Mouse (Mus musculus) hindbrain, embryonic 16.5 days (tissue): ENCODE results near the gene Timd4. TPM values are rescaled to one million over a fixed set of nuclear protein-coding genes. Genes with fewer than 3 reads are reported as not detected.

ENCODE experiments used
- ATAC-seq: fragments of 200-750 bp; cut with Nextera tagmentation; 2 replicates; pipeline ENCODE4 v1.8.0; 2017; ENCODE audit warnings: moderate TSS enrichment, moderate library complexity
- H3K27ac ChIP-seq: fragments of 300-500 bp; sonication (generic); 2 replicates; pipeline ENCODE4 v1.5.1; 2014; ENCODE audit warnings: low read depth, mild to moderate bottlenecking, control low read depth, low read length, moderate library complexity
- H3K27me3 ChIP-seq: fragments of 300-500 bp; sonication (generic); replicated peaks from 2 replicates; pipeline ENCODE4 v1.6.1; 2014; ENCODE audit warnings: low read length; ENCODE audit not compliant: control insufficient read depth, insufficient read depth
- H3K36me3 ChIP-seq: fragments of 300-500 bp; sonication (generic); 2 replicates; pipeline ENCODE4 v1.6.1; 2014; ENCODE audit warnings: mild to moderate bottlenecking, low read length, moderate library complexity, mixed read lengths; ENCODE audit not compliant: control insufficient read depth, insufficient read depth
- H3K4me1 ChIP-seq: fragments of 300-500 bp; sonication (generic); 2 replicates; pipeline ENCODE4 v1.6.1; 2014; ENCODE audit warnings: low read depth, low read length; ENCODE audit not compliant: control insufficient read depth, insufficient read depth
- H3K4me2 ChIP-seq: fragments of 300-500 bp; sonication (generic); 2 replicates; pipeline ENCODE4 v1.6.1; 2014; ENCODE audit warnings: mild to moderate bottlenecking, low read length, control low read depth, moderate library complexity
- H3K4me3 ChIP-seq: fragments of 300-500 bp; sonication (generic); 2 replicates; pipeline ENCODE4 v1.5.1; 2014; ENCODE audit warnings: mild to moderate bottlenecking, low read length, control low read depth, moderate library complexity
- H3K9ac ChIP-seq: fragments of 300-500 bp; sonication (generic); 2 replicates; pipeline ENCODE4 v1.6.1; 2014; ENCODE audit warnings: low read depth, mild to moderate bottlenecking, control low read depth, low read length, moderate library complexity
- H3K9me3 ChIP-seq: fragments of 300-500 bp; sonication (generic); 2 replicates; pipeline ENCODE4 v1.6.1; 2014; ENCODE audit warnings: mild to moderate bottlenecking, low read length, moderate library complexity; ENCODE audit not compliant: control insufficient read depth
- WGBS: fragments of 180-500 bp; shearing (Covaris S2); extraction: QIAGEN DNeasy Blood & Tissue Kit; methylation state at CpG from one replicate; pipeline ENCODE4 v1.1.7; 2014; 5-methylcytosine and 5-hydroxymethylcytosine counted together
- polyA plus RNA-seq: library from polyadenylated mRNA; unstranded; fragments of >200 nt; fragmentation: Nextera tagmentation; extraction: Ambion mirVana; gene quantifications from 2 replicates; pipeline ENCODE4 v1.2.1, GENCODE M21; 2015

The Timd4 gene
- polyA plus RNA-seq, 1 experiment from 2014 or later = not detected

DNA sequence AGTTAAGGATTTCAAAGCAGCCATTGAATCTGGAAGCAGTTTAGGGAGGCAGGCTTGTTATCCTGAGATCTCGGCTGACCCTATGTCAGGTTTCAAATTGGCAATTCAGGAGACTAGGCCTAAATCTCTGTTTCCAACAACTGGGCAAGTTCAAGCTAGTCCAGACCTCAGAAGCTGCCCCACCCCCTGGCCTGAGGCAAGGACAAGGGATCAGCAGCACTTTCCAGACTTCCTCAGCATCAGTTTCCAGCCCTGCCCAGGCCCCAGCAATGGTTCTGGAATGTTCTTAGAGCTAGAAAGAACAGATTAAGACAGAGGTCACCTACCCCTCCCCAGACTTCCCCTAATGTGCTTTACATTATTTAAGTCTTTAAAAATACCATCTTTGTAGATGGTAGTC lies 36.1 kb downstream of the Timd4 start:
- ATAC-seq = no peak
- Histone ChIP-seq H3K27me3 (no peaks in the 10 kb centered on the region), H3K4me2 (no peak overlapping the region), H3K27ac (no peak overlapping the region), H3K9me3 (no peaks in the 10 kb centered on the region), H3K9ac (no peak overlapping the region), H3K4me1 (peaks cover 2% of the 10 kb centered on the region; the same call in 1 of the 2 replicates), H3K36me3 (no peaks in the 10 kb centered on the region), H3K4me3 (no peak overlapping the region)
- WGBS = 69% methylated on average over 1 of the region's 1 CpGs

DNA sequence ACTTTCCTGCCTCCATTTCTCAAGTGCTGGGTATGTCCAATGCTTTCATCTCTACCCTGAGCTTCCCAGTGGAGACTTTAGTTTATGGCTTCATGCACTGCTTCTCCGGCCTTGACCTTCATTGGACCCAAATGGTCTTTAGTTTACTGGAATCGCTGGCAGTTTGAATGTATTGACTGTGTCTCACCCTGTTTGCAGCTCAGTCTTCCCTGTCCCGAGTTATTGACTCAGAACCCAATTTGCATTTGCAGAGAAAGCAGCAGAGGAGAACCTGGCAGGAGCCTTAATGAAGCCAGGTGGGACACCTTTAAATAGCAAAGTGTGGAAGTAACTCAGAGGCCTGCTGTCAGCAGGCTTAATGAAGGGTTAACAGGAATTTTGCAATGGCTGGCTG lies 37.2 kb downstream of the Timd4 start:
- Histone ChIP-seq H3K27ac (no peak overlapping the region), H3K9ac (no peak overlapping the region), H3K4me3 (no peak overlapping the region), H3K27me3 (no peaks in the 10 kb centered on the region), H3K9me3 (no peaks in the 10 kb centered on the region), H3K4me1 (peaks cover 2% of the 10 kb centered on the region; the same call in 1 of the 2 replicates), H3K36me3 (no peaks in the 10 kb centered on the region), H3K4me2 (no peak overlapping the region)
- 0 out of 2 replicates have a peak, but pooled peaks have one; percentile 6 for ATAC-seq
- WGBS = 44% methylated on average over 3 of the region's 3 CpGs

DNA sequence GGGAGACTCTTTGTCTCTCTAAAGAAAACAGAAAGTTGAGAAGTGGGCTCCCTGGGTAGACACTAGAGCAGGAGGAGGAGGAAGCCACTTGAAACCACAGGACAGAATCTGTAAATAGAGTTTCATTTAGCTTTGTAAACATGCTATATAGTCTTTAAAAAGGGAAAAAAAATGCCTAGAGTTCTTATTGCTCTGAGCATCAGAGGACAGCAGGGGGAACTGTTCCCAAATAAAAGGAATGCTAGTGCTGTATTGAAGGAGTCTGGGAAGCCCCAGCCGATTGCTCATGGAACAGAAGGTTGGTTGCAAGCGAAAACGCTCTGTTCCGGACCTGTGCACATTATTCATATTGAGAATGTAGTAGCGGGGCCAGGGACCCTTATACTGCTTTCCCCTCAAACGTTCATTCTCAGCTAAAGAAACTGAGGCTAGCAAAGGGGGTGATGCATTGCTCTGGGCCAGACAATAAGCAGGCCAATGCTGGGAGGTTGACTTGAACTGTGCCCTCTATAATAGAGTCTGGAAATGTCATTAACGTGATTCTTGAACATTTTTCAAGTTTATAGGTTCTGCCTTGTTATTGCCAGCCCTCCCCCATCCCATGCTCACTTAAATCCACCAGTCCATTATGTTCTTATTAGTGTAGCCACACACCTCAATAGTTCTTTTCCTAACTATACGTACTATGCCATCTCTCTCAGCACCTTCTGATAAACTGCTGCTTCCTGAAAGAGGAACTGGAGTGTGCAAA lies 37.8 kb downstream of the Timd4 start:
- Histone ChIP-seq H3K36me3 (no peaks in the 10 kb centered on the region), H3K4me3 (no peak overlapping the region), H3K27me3 (no peaks in the 10 kb centered on the region), H3K27ac (no peak overlapping the region), H3K4me1 (peaks cover 2% of the 10 kb centered on the region; the same call in 1 of the 2 replicates), H3K9ac (no peak overlapping the region), H3K9me3 (no peaks in the 10 kb centered on the region), H3K4me2 (no peak overlapping the region)
- WGBS = 24% methylated on average over 8 of the region's 8 CpGs
- ATAC-seq = peak; percentile 89

DNA sequence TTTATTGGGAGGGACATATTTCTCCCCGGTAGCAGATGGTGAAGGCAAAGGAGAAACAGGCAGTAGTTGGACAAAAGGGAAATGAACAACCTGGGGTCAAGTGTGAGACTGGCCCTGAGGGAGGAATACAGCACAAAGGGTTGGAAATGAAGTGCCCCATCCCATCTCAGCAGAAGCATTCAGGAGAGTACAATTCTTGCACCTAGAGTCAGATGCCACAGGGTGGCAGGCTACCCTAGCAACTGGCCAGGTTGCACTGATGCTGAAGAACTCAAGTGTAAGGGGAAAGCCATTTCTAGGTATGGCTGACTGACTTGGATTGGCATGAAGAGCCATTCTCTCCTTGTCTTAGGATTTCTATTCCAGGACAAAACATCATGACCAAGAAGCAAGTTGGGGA lies 54.2 kb downstream of the Timd4 start:
- no peak overlapping the region for H3K9ac ChIP-seq
- no peak overlapping the region for H3K4me3 ChIP-seq
- no peak for ATAC-seq
- H3K27me3 ChIP-seq = no peaks in the 10 kb centered on the region; the same call in 1 of the 2 replicates
- 77% methylated on average over 1 of the region's 1 CpGs for WGBS
- no peak overlapping the region for H3K27ac ChIP-seq
- no peaks in the 10 kb centered on the region for H3K36me3 ChIP-seq
- no peak overlapping the region for H3K4me2 ChIP-seq
- no peaks in the 10 kb centered on the region for H3K9me3 ChIP-seq
- no peaks in the 10 kb centered on the region for H3K4me1 ChIP-seq

DNA sequence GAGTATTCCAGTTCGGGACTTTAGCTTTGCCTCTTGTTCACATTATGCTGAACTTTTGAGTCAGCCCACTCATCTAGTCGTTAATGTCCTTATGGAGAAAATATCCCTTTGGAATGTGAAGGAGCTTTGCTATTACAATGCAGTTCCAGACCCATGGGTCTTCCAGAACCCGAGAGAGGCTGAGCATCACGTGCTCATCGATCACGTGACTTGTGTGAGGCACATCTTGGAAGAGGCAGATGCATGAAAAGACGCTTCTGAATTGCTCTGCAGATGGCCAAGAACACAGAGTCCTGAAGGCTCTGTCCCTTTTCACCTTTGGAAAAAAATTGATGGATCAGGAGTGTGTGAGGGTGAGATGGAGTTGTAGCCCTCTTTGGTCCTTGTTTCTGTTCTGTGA lies 58.0 kb downstream of the Timd4 start:
- no peaks in the 10 kb centered on the region for H3K36me3 ChIP-seq
- H3K4me2 ChIP-seq = no peak overlapping the region
- 78% methylated on average over 7 of the region's 7 CpGs for WGBS
- H3K27ac ChIP-seq = no peak overlapping the region
- ATAC-seq = no peak
- no peaks in the 10 kb centered on the region for H3K4me1 ChIP-seq
- no peaks in the 10 kb centered on the region for H3K9me3 ChIP-seq
- H3K9ac ChIP-seq = no peak overlapping the region
- no peak overlapping the region for H3K4me3 ChIP-seq
- H3K27me3 ChIP-seq = no peaks in the 10 kb centered on the region; the same call in 1 of the 2 replicates

DNA sequence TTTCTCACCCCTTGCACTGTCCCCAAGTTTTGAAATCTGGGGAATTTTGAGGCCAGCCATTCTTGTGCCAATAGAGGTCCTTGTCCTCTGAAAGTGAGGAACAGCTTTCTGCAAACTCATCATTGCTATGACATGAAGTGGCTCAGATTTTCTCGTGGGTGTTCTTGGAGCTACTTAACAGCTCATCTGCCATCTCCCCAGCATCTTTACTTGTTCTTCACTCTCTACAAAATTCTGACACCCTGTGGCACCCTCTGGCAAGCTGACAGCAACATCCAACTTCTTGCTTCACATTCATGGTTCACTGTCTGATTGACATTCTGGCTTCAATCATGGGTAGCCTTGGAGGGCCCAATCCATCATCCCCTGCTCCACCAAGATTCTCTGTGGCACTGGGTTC lies 65.2 kb downstream of the Timd4 start:
- 91% methylated on average over 1 of the region's 1 CpGs for WGBS
- no peaks in the 10 kb centered on the region for H3K36me3 ChIP-seq
- ATAC-seq = no peak

DNA sequence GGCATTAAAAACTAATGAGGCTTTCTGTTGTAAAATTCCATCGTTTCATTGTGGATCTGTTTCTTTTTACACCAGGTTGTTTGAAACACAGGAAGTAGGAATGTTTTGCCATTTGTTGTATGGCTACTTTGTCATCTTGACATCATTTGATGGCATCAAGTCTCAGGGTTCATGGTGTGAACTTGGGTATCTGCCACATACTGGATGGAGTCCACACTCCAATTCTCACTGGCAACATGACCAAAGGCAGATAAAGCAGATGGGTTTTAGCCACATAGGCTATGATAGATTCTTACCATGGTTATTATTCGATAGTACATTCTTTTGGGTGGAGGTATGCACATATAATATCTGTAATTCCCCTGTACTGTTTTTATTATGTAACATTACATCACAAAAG lies 71.9 kb downstream of the Timd4 start:
- Histone ChIP-seq H3K27ac (no peak overlapping the region), H3K9me3 (no peaks in the 10 kb centered on the region), H3K4me3 (no peak overlapping the region), H3K4me1 (no peaks in the 10 kb centered on the region), H3K9ac (no peak overlapping the region), H3K4me2 (no peak overlapping the region), H3K36me3 (no peaks in the 10 kb centered on the region), H3K27me3 (no peaks in the 10 kb centered on the region)
- 81% methylated on average over 2 of the region's 2 CpGs for WGBS
- ATAC-seq = no peak

More for the DNA sequence above, 65.2 kb downstream of the Timd4 start:
- Histone ChIP-seq H3K27ac (no peak overlapping the region), H3K4me1 (no peaks in the 10 kb centered on the region), H3K4me2 (no peak overlapping the region), H3K9me3 (no peaks in the 10 kb centered on the region), H3K9ac (no peak overlapping the region), H3K4me3 (no peak overlapping the region), H3K27me3 (no peaks in the 10 kb centered on the region)

DNA sequence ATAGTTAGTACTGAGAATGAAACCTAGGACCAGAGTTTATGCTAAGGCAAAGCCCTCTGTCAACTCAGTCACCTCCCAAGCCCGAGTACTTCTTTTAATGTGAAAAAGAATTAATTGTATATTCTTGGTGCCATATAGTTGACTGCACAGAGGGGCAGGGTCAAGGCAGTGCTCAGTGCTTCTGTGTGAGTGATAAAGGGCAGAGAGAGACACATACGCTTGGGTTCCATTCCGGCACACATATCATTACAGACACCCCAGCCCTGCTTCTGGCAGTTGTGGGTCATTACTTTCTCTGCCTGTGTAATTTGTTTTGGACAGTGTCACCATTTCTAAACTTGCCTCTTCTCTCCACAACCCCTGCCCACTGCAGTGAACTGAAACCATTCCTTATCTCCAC lies 78.5 kb downstream of the Timd4 start:
- H3K27me3 ChIP-seq = no peaks in the 10 kb centered on the region
- H3K4me1 ChIP-seq = no peaks in the 10 kb centered on the region
- H3K4me2 ChIP-seq = no peak overlapping the region
- no peak for ATAC-seq
- no peak overlapping the region for H3K27ac ChIP-seq
- no peak overlapping the region for H3K9ac ChIP-seq
- no peaks in the 10 kb centered on the region for H3K9me3 ChIP-seq
- no peaks in the 10 kb centered on the region for H3K36me3 ChIP-seq
- 81% methylated on average over 3 of the region's 3 CpGs for WGBS
- no peak overlapping the region for H3K4me3 ChIP-seq
